In the genomic region with DNA sequence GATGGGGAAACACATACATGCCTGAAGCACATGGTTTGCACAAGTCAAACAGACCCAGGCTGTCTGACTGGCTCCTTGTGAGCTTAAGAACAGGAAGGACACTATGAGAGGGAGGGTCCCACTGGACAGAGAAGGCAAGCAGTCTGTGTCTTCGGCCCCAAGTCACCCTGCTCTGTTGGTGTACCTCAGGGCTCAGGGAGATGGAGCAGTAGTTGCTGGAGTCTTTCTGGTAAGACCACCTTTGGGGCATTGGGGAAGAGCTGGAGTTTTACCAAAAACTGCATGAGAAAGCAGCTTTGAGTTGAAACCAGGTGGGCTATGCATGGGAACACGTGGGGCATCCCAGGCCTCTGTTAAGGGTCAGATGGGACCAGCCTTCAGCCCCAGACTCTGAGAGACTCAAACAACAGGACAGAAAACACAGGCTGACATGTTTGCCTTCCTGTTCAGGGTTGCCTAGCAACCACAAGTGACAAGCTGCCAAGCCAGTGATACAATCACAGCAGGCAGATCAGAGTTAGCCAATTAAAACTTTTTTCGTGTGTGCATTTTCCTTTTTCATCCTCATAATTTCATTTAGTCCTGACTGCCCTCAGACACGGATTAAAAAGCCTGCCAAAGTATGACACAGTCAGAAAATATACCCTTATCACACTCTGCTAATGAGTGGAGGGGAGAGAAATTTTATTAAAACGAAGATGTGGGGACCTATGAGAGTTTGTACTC, we compare ENCODE assay signal across 9 mouse cellular contexts.
DNase-seq lines count a peak whose midpoint lies in the region; ATAC-seq and TF ChIP-seq lines count a peak whose summit lies in the region.
"Had no signal": no experiment of that assay in that cellular context is flagged by ENCODE, and none has a peak within 500 bp of the region (broad histone marks: within the 10 kb centered on the region; RNA-seq: fewer than 3 reads in every experiment).

No protein-coding gene starts in this region.

- TF ChIP-seq CTCF in gastrocnemius, adult 2 months (IDR thresholded peaks at IDR 0.05): no peak
- TF ChIP-seq CTCF in kidney, postnatal 0 days (IDR thresholded peaks at IDR 0.05; ENCODE audit: low read depth): no peak

- intact Hi-C loops in gastrocnemius, adult 2 months (cut with DNase I): no loop called here

- no peaks in the 10 kb centered on the region; the same call in 1 of the 2 replicates for H3K4me1 ChIP-seq in kidney, postnatal 0 days (replicated peaks; ENCODE audit: insufficient read depth, low read length)
- peaks cover 5% of the 10 kb centered on the region for H3K4me1 ChIP-seq in limb, embryonic 12.5 days (replicated peaks)

- no peak overlapping the region for H3K4me2 ChIP-seq in kidney, postnatal 0 days (ENCODE audit: low read length)
- no peak overlapping the region for H3K4me2 ChIP-seq in limb, embryonic 12.5 days

- no peak overlapping the region for H3K27ac ChIP-seq in gastrocnemius, adult 2 months
- no peak overlapping the region for H3K27ac ChIP-seq in kidney, postnatal 0 days
- no peak overlapping the region for H3K27ac ChIP-seq in limb, embryonic 12.5 days

- DNase-seq in gastrocnemius, adult 2 months: peak; percentile 32
- no peak for DNase-seq in gastrocnemius, adult 18-20 months (ENCODE audit: low spot score)
- DNase-seq in cerebellum, adult 8-10 months: peak; percentile 2
- DNase-seq in frontal cortex, postnatal 10 days (ENCODE audit: low spot score in 2 of 2): peak; percentile 51 to 65
- DNase-seq in kidney, postnatal 0 days (ENCODE audit: low spot score): peak; percentile 50
- no peak for DNase-seq in thymus, postnatal 4 days

- no peaks in the 10 kb centered on the region for H3K9me3 ChIP-seq in kidney, postnatal 0 days (replicated peaks; ENCODE audit: low read length)
- no peaks in the 10 kb centered on the region for H3K9me3 ChIP-seq in limb, embryonic 12.5 days

- no peak for ATAC-seq in kidney, postnatal 0 days (replicated peaks; ENCODE audit: low FRiP score, low read depth)
- ATAC-seq in limb, embryonic 12.5 days (ENCODE audit: insufficient number of reproducible peaks, insufficient read depth, low FRiP score, low TSS enrichment, low read depth): peak; percentile 6; the same call in 1 of the 2 replicates
- ATAC-seq in neutrophil, adult 5-6 weeks (ENCODE audit: extremely low read depth, insufficient number of reproducible peaks, low FRiP score, poor library complexity, severe bottlenecking): 0 out of 2 replicates have a peak, but pooled peaks have one; percentile 33

- whole genome bisulfite sequencing in kidney, postnatal 0 days: 35% methylated on average over 5 of the region's 5 CpGs
- WGBS in limb, embryonic 12.5 days: 33% methylated on average over 5 of the region's 5 CpGs

- no peaks in the 10 kb centered on the region for H3K36me3 ChIP-seq in kidney, postnatal 0 days (ENCODE audit: insufficient read depth, low read length)
- no peaks in the 10 kb centered on the region for H3K36me3 ChIP-seq in limb, embryonic 12.5 days

- no peak overlapping the region for H3K4me3 ChIP-seq in gastrocnemius, adult 2 months
- H3K4me3 ChIP-seq in kidney, postnatal 0 days (replicated peaks; ENCODE audit: low read depth, low read length): no peak overlapping the region
- no peak overlapping the region for H3K4me3 ChIP-seq in limb, embryonic 12.5 days (replicated peaks)
- H3K4me3 ChIP-seq: myocyte had no signal

- H3K9ac ChIP-seq in kidney, postnatal 0 days (ENCODE audit: low read depth, low read length): no peak overlapping the region
- no peak overlapping the region for H3K9ac ChIP-seq in limb, embryonic 12.5 days (replicated peaks)

- H3K27me3 ChIP-seq in kidney, postnatal 0 days (ENCODE audit: insufficient read depth, low read length): no peaks in the 10 kb centered on the region
- peaks cover 5% of the 10 kb centered on the region; the same call in 1 of the 2 replicates for H3K27me3 ChIP-seq in limb, embryonic 12.5 days

Comparison
In these comparisons a context has a peak if more than half of its experiments do, and no peak if none do; other contexts are left out.
1. DNase-seq: peak in gastrocnemius, adult 2 months (single experiment), cerebellum, adult 8-10 months (single experiment), frontal cortex, postnatal 10 days (2 of 2) and kidney, postnatal 0 days (single experiment); none in gastrocnemius, adult 18-20 months (single experiment) and thymus, postnatal 4 days (single experiment).